Mouse (Mus musculus) yolk sac, embryonic 10.5 days (tissue): ENCODE results near the gene Rcn3.
"Not testable (repeated sequence)": the region's sequence is repeated elsewhere in the genome, so short reads cannot be mapped to it uniquely, and the experiment has no call there.

Experiments
- DNase-seq: peaks from one replicate; pipeline ENCODE4 v3.0.0-alpha.2; 2017; ENCODE audit warnings: low spot score

The Rcn3 gene

GRCm38 (mm10) chr7:45124224-45125143, 32.5 kb upstream of the Rcn3 start, which contains the start of gene Rps11:
Gene Rps11 (minus strand): TSS chr7:45124439.
- peak; percentile 99 for DNase-seq

GRCm38 (mm10) chr7:45123186-45123570, 31.2 kb upstream of the Rcn3 start:
- DNase-seq = peak; percentile 14

GRCm38 (mm10) chr7:45122561-45123185, 30.7 kb upstream of the Rcn3 start:
- no peak for DNase-seq

GRCm38 (mm10) chr7:45121966-45122365, 29.9 kb upstream of the Rcn3 start:
- DNase-seq = no peak

GRCm38 (mm10) chr7:45121404-45121803, 29.4 kb upstream of the Rcn3 start:
- no peak for DNase-seq

GRCm38 (mm10) chr7:45119780-45120709, 28.0 kb upstream of the Rcn3 start:
- DNase-seq = peak; percentile 28

- no peak for DNase-seq
Measured at GRCm38 (mm10) chr7:45118336-45118735, 26.3 kb upstream of the Rcn3 start.

- DNase-seq = peak; percentile 10
Measured at GRCm38 (mm10) chr7:45117566-45117965, 25.5 kb upstream of the Rcn3 start.

GRCm38 (mm10) chr7:45113476-45113875, 21.5 kb upstream of the Rcn3 start:
- no peak for DNase-seq

- peak; percentile 79 for DNase-seq
Measured at GRCm38 (mm10) chr7:45112529-45112928, 20.5 kb upstream of the Rcn3 start.

GRCm38 (mm10) chr7:45111940-45112339, 19.9 kb upstream of the Rcn3 start:
- no peak for DNase-seq

GRCm38 (mm10) chr7:45110089-45110488, 18.1 kb upstream of the Rcn3 start:
- DNase-seq = not testable (repeated sequence)

GRCm38 (mm10) chr7:45107052-45107645, 15.1 kb upstream of the Rcn3 start:
- DNase-seq = no peak

GRCm38 (mm10) chr7:45106441-45106840, 14.4 kb upstream of the Rcn3 start:
- no peak for DNase-seq

- DNase-seq = no peak
Measured at GRCm38 (mm10) chr7:45105491-45105890, 13.5 kb upstream of the Rcn3 start.

- DNase-seq = no peak
Measured at GRCm38 (mm10) chr7:45104941-45105340, 12.9 kb upstream of the Rcn3 start.

GRCm38 (mm10) chr7:45103652-45104180, 11.7 kb upstream of the Rcn3 start, which contains the start of gene Fcgrt:
Gene Fcgrt (minus strand): TSS chr7:45103851.
- peak; percentile 89 for DNase-seq

GRCm38 (mm10) chr7:45102940-45103585, 11.0 kb upstream of the Rcn3 start:
- no peak for DNase-seq

- DNase-seq = no peak
Measured at GRCm38 (mm10) chr7:45102441-45102840, 10.4 kb upstream of the Rcn3 start.

- no peak for DNase-seq
Measured at GRCm38 (mm10) chr7:45100046-45100445, 8.0 kb upstream of the Rcn3 start.
